Mouse (Mus musculus): ENCODE data around the gene A930018P22Rik. TPM values are rescaled to one million over a fixed set of nuclear protein-coding genes. Genes with fewer than 3 reads are reported as not detected.
A peak's percentile ranks its signal among the peaks of the same experiment; 100 is the strongest.

Gene A930018P22Rik
- polyA plus RNA-seq, 1 experiment = not detected

- Histone ChIP-seq H3K4me1 (ENCODE audit: control insufficient read depth, insufficient read depth, low read length) (peaks cover 13% of the 10 kb centered on the region), H3K27ac (ENCODE audit: insufficient read depth, low read depth, low read length) (no peak overlapping the region), H3K4me3 (ENCODE audit: insufficient read depth, low read depth, low read length) (no peak overlapping the region)
- no peak for TF ChIP-seq POLR2A (IDR thresholded peaks at IDR 0.05; ENCODE audit: insufficient read depth, low read depth, low read length)
- no peak for TF ChIP-seq CTCF (IDR thresholded peaks at IDR 0.05; ENCODE audit: insufficient read depth, low read depth, low read length)
- 91% methylated on average over 1 of the region's 1 CpGs for WGBS
These were observed 3.5 kb upstream of the A930018P22Rik start for GRCm38 (mm10) chr2:104119097-104119496.

DNA sequence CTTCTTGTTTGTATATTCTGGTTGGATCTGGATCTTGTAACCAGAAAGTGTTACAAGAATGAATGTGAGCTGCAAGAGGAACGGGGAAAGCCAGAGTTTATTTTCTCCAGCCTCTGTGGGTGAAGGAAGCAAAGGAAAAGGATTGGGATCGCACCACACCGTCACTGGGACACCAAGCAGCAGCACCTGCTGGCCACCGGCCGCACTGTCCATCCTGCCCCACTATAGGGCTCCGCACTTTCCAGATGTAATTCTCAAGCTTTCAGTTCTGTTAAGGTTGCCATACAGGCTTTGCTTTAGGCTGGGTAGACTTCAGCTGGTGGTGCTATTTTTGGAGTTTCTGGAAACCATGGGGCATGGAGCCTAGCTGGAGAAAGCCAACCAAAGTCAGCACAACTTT, 2.3 kb upstream of the A930018P22Rik start:
- 55% methylated on average over 6 of the region's 6 CpGs for WGBS
- Histone ChIP-seq H3K4me3 (ENCODE audit: insufficient read depth, low read depth, low read length) (no peak overlapping the region), H3K4me1 (ENCODE audit: control insufficient read depth, insufficient read depth, low read length) (peaks cover 13% of the 10 kb centered on the region), H3K27ac (ENCODE audit: insufficient read depth, low read depth, low read length) (0 out of 2 replicates have a peak overlapping the region, but pooled peaks have one; percentile 8)
- TF ChIP-seq CTCF (IDR thresholded peaks at IDR 0.05; ENCODE audit: insufficient read depth, low read depth, low read length) (no peak), POLR2A (IDR thresholded peaks at IDR 0.05; ENCODE audit: insufficient read depth, low read depth, low read length) (no peak)

DNA sequence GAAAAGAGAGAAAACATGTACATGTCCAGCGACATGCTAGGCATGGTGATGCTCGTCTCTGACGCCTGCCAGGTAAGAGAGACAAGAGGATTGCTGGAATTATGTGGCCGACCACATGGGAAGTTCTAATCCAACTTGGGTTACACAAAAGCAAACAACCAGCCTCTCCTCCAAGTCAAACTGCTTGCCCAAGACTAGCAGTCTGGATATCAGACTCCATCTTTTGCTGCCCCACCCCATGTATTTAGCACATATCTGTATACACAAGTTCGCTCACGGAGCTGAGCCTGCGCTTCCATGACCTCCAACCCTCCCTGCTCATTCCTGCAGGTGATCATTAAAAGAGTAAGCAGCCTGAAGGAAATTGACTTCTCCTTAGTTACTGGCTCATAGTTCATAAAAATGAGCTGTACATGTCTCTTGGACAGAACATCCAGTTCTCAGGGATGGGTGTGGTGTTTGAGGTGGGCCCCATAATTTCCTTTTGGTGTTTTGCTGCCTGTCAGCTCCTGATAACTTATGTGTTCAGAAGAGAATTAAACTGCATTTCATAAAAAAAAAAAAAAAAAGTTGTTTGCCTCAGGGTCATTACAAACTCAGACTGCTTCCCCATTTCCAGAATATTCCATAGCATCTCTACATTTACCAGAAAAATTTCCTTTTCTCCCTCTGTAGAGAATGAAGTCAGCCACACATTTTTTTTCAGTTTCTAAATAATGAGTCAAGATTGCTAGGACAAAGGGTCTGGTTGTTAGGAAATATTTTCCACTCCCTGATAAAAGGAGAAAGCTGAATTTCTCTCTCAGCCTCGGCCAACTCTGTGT, 676 bp upstream of the A930018P22Rik start:
- no peak for TF ChIP-seq POLR2A (IDR thresholded peaks at IDR 0.05; ENCODE audit: insufficient read depth, low read depth, low read length)
- no peak for TF ChIP-seq CTCF (IDR thresholded peaks at IDR 0.05; ENCODE audit: insufficient read depth, low read depth, low read length)
- WGBS = 81% methylated on average over 8 of the region's 8 CpGs
- Histone ChIP-seq H3K4me3 (ENCODE audit: insufficient read depth, low read depth, low read length) (peak overlapping the region; percentile 68), H3K27ac (ENCODE audit: insufficient read depth, low read depth, low read length) (peak overlapping the region; percentile 81), H3K4me1 (ENCODE audit: control insufficient read depth, insufficient read depth, low read length) (peaks cover 13% of the 10 kb centered on the region)

DNA sequence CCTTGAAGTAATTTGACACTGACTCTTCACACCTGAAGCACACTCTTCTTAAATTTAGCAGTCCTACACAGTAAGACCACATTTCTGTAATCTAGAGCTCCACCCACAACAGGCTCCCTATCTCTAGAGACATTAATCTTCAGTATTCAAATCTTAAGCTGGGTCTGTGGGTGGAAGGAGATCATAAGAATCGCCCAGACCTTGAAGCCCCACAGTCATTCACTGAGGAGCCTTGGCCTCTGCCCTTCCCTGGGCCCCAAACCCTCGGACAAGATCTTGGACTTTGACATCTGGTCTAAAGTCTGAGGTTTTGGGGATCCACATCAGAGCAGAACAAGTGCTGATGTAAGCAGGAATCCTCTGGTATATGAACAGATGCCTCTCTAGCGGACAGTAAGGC, 971 bp downstream of the A930018P22Rik start:
- Histone ChIP-seq H3K4me1 (ENCODE audit: control insufficient read depth, insufficient read depth, low read length) (peaks cover 13% of the 10 kb centered on the region), H3K27ac (ENCODE audit: insufficient read depth, low read depth, low read length) (no peak overlapping the region), H3K4me3 (ENCODE audit: insufficient read depth, low read depth, low read length) (no peak overlapping the region)
- TF ChIP-seq CTCF (IDR thresholded peaks at IDR 0.05; ENCODE audit: insufficient read depth, low read depth, low read length) (no peak), POLR2A (IDR thresholded peaks at IDR 0.05; ENCODE audit: insufficient read depth, low read depth, low read length) (no peak)
- WGBS = 69% methylated on average over 3 of the region's 3 CpGs

DNA sequence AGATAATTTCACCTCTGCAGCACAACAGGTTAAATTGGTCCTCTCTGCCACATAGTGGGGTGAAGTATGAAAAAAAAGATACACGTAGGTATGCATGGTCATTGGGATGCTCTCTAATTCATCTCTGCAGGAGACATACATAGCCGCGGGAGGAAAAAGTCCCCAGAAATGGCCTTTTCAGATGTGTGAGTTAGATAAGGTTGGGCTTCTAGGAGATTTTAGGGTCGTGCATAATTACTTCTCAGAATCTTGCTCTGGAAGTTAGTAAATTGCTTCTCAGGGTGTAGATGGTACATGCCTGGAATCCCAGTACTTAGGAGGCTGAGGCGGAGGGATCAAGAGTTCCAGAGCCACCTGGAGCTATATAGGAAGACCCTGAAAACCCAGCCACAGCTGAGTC, 1.5 kb downstream of the A930018P22Rik start:
- 90% methylated on average over 5 of the region's 5 CpGs for WGBS
- TF ChIP-seq POLR2A (IDR thresholded peaks at IDR 0.05; ENCODE audit: insufficient read depth, low read depth, low read length) = no peak
- TF ChIP-seq CTCF (IDR thresholded peaks at IDR 0.05; ENCODE audit: insufficient read depth, low read depth, low read length) = no peak
- Histone ChIP-seq H3K4me1 (ENCODE audit: control insufficient read depth, insufficient read depth, low read length) (peaks cover 11% of the 10 kb centered on the region), H3K4me3 (ENCODE audit: insufficient read depth, low read depth, low read length) (no peak overlapping the region), H3K27ac (ENCODE audit: insufficient read depth, low read depth, low read length) (no peak overlapping the region)

DNA sequence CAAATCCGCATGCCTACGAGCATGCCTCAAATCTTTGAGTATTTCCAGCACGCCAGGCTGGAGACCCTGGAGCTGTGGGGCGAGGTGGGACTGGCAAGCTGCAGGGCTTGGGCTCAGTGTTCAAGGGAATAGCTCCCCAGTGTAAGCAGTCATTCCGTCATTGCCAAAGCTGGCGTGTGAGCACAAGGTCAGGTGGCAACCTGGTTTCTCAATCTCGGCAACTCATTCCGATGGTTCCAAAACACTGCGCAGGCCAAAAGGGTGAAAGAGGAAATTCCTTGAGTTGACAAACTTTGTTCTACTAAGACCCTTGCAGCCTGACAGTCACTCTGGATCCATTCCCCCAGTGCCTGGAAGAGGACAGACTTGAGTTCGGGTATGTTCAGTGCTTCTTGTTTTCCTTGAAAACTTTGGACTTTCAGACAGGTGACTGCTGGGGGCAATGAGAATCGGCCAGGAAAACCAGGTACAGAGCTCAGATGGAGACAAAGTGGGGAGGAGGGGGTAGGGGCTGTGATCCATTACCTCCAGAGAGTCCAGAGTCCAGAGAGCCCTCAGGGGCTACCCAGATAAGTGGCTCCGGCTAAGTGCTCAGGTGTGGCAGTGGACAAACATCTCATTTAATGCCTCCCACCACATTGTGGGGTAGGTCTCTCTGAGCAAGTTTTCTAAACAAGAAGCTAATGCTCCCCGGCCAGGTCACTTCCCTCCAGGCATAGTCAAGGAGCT, 6.4 kb downstream of the A930018P22Rik start:
- no peak overlapping the region for H3K27ac ChIP-seq (ENCODE audit: insufficient read depth, low read depth, low read length)
- 92% methylated on average over 13 of the region's 13 CpGs for WGBS
- no peaks in the 10 kb centered on the region for H3K4me1 ChIP-seq (ENCODE audit: control insufficient read depth, insufficient read depth, low read length)
- no peak overlapping the region for H3K4me3 ChIP-seq (ENCODE audit: insufficient read depth, low read depth, low read length)
- no peak for TF ChIP-seq POLR2A (IDR thresholded peaks at IDR 0.05; ENCODE audit: insufficient read depth, low read depth, low read length)
- TF ChIP-seq CTCF (IDR thresholded peaks at IDR 0.05; ENCODE audit: insufficient read depth, low read depth, low read length) = no peak

DNA sequence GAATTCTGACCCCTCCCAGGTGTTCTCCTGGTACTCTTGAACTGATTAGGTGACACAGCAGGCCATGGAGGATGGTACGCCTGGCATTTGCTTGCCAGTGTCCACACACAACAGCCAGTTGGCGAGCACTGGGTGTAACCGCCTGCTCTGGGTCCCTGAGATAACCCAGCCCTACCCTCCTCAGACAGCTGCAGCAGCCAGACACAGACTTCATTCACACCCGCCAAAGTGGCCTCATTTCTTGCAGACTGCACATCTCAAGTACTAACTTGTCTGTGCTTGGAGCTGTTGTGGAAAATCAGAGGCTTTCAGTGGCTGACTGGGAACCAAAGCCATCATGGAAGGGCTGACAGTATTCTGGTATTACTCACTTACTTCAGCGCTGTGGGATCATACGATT, 7.6 kb downstream of the A930018P22Rik start:
- Histone ChIP-seq H3K4me1 (ENCODE audit: control insufficient read depth, insufficient read depth, low read length) (no peaks in the 10 kb centered on the region), H3K27ac (ENCODE audit: insufficient read depth, low read depth, low read length) (no peak overlapping the region), H3K4me3 (ENCODE audit: insufficient read depth, low read depth, low read length) (no peak overlapping the region)
- TF ChIP-seq POLR2A (IDR thresholded peaks at IDR 0.05; ENCODE audit: insufficient read depth, low read depth, low read length) (no peak), CTCF (IDR thresholded peaks at IDR 0.05; ENCODE audit: insufficient read depth, low read depth, low read length) (no peak)
- 63% methylated on average over 6 of the region's 6 CpGs for WGBS

- Histone ChIP-seq H3K27ac (ENCODE audit: insufficient read depth, low read depth, low read length) (no peak overlapping the region), H3K4me1 (ENCODE audit: control insufficient read depth, insufficient read depth, low read length) (no peaks in the 10 kb centered on the region), H3K4me3 (ENCODE audit: insufficient read depth, low read depth, low read length) (no peak overlapping the region)
- 70% methylated on average over 3 of the region's 3 CpGs for WGBS
- TF ChIP-seq POLR2A (IDR thresholded peaks at IDR 0.05; ENCODE audit: insufficient read depth, low read depth, low read length) (no peak), CTCF (IDR thresholded peaks at IDR 0.05; ENCODE audit: insufficient read depth, low read depth, low read length) (no peak)
These were observed 8.4 kb downstream of the A930018P22Rik start for GRCm38 (mm10) chr2:104130969-104131368.

GRCm38 (mm10) chr2:104132266-104132859, 9.8 kb downstream of the A930018P22Rik start:
- no peak overlapping the region for H3K4me3 ChIP-seq (ENCODE audit: insufficient read depth, low read depth, low read length)
- no peak overlapping the region for H3K27ac ChIP-seq (ENCODE audit: insufficient read depth, low read depth, low read length)
- H3K4me1 ChIP-seq (ENCODE audit: control insufficient read depth, insufficient read depth, low read length) = no peaks in the 10 kb centered on the region
- no peak for TF ChIP-seq CTCF (IDR thresholded peaks at IDR 0.05; ENCODE audit: insufficient read depth, low read depth, low read length)
- no peak for TF ChIP-seq POLR2A (IDR thresholded peaks at IDR 0.05; ENCODE audit: insufficient read depth, low read depth, low read length)
- WGBS = 84% methylated on average over 7 of the region's 7 CpGs
